Mouse (Mus musculus): ENCODE results near the gene Ube3b. TPM values are rescaled to one million over a fixed set of nuclear protein-coding genes. Genes with fewer than 3 reads are reported as not detected.

Gene Ube3b
- 49.8 and 56.9 TPM in 2 replicates for polyA plus RNA-seq (2016; fragmentation: Nextera tagmentation; extraction: Ambion mirVana)

DNA sequence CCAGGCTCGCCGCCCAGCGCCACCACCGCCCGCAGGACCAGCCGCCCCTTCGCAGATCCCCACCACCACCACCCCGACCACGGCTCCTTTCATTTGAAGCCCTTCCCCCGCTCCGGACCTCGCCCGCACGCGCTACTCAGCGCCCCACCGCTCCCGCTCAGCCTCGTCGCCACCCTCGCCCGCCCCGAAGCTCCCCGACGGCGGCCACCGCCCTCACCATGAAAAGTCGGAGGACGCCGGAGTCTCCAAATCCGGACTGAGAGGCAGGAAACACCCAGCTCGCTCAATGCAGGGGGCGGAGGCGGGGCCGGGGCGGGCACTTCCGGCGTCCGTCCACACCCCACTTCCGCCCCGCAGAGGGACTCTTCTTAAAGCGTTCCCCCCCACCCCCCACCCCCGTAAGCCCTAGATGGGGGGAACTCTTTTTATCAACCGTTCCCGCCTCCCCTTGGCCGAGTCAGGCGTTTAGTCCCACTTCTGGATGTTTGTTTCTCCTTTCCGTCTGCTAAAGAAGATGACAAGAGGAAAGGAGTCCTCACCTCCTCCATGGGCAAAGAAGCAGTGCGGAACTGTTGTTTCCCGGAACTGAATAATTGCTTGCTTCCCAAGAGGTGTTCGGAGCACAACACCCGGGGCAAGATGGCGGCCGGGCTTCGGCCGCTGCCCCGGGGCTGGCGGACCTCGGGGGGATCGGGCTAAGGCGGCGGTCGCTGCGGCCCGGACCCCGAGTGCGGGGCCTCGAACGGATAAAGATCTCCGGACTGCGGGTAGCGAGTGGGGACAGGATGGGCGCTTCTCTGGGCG lies at the start of gene Ube3b, which contains the start of gene Kctd10:
TSS of gene Ube3b (plus strand) at position 399 of the 804 bp plus-strand sequence.
TSS of gene Kctd10 (minus strand) at position 300 of the 804 bp plus-strand sequence.
- Histone ChIP-seq H3K9me3 (replicated peaks) (no peaks in the 10 kb centered on the region), H3K36me3 (peaks cover 38% of the 10 kb centered on the region), H3K4me3 (peak within 1 kb of the TSS; percentile 96), H3K4me1 (peaks cover 41% of the 10 kb centered on the region), H3K27me3 (ENCODE audit: low read depth, poor library complexity, severe bottlenecking) (no peaks in the 10 kb centered on the region), H3K27ac (replicated peaks) (peak within 1 kb of the TSS; percentile 98)
- DNase-seq (ENCODE audit: low spot score), result peak; percentile 92
- WGBS, result under 1% methylated on average over 74 of the region's 74 CpGs

DNA sequence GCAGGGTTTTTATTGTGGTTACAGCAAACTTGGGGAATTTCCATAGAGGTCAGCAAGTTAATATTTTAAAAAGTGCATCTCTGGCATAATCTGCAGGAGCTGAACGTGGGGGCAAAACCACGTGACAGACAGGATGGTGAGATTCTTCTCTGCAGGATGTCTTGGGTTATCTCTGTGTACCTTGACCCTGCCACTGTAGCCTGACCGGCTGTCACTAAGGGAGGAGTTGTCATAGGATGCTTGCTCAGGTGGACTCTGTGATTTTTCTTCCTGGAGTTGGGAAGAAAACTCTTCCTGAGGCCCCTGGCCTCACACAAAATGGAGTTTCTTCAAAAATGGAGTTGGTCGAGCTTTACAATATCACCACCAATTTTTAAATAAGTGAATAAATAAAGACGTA lies 37.4 kb upstream of the Ube3b start:
- H3K4me3 ChIP-seq, result no peak overlapping the region
- H3K27me3 ChIP-seq (ENCODE audit: low read depth, poor library complexity, severe bottlenecking), result no peaks in the 10 kb centered on the region
- no peak overlapping the region for H3K27ac ChIP-seq (replicated peaks)
- H3K9me3 ChIP-seq (replicated peaks), result no peaks in the 10 kb centered on the region
- DNase-seq (ENCODE audit: low spot score), result no peak
- 84% methylated on average over 5 of the region's 5 CpGs for WGBS
- no peaks in the 10 kb centered on the region for H3K4me1 ChIP-seq
- H3K36me3 ChIP-seq, result no peaks in the 10 kb centered on the region

DNA sequence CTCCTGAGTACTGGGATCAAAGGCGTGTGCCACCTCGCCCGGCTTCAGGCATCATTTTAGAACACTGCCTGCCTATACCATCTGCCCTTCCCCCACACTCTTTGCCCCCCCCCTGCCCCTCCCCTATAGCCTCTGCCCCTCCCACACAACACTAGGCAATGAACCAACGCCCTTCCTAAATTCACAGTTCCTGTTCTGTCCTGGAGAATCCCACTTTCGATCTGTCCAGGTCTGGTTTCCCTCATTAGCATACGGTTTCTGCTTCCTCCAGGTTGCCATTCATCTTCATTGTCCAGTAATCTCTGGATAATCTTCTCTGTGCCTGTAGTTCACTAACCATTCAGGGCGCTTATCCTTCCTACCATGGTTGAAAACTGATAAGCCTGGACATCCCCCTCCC lies 36.8 kb upstream of the Ube3b start:
- WGBS, result 90% methylated on average over 7 of the region's 7 CpGs
- Histone ChIP-seq H3K27ac (replicated peaks) (no peak overlapping the region), H3K27me3 (ENCODE audit: low read depth, poor library complexity, severe bottlenecking) (no peaks in the 10 kb centered on the region), H3K4me3 (no peak overlapping the region), H3K9me3 (replicated peaks) (no peaks in the 10 kb centered on the region), H3K4me1 (no peaks in the 10 kb centered on the region), H3K36me3 (no peaks in the 10 kb centered on the region)
- DNase-seq (ENCODE audit: low spot score), result no peak

DNA sequence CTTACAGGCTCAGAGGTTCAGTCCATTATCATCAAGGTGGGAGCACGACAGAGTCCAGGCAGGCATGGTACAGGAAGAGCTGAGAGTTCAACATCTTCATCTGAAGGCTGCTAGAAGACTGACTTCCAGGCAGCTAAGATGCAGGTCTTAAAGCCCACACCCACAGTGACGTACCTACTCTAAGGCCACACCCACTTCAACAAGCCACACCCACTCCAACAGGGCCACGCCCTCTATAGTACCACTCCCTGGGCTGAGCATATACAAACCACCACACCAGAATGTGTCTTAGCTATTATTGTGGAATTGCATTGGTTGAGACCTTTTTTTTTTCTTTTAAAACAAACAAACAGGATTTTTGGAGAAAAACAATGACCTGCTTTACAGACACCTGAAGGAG lies 34.9 kb upstream of the Ube3b start:
- no peaks in the 10 kb centered on the region for H3K27me3 ChIP-seq (ENCODE audit: low read depth, poor library complexity, severe bottlenecking)
- H3K4me3 ChIP-seq, result no peak overlapping the region
- H3K9me3 ChIP-seq (replicated peaks), result no peaks in the 10 kb centered on the region
- no peak for DNase-seq (ENCODE audit: low spot score)
- no peaks in the 10 kb centered on the region for H3K4me1 ChIP-seq
- no peak overlapping the region for H3K27ac ChIP-seq (replicated peaks)
- H3K36me3 ChIP-seq, result no peaks in the 10 kb centered on the region
- WGBS, result 70% methylated on average over 3 of the region's 3 CpGs

DNA sequence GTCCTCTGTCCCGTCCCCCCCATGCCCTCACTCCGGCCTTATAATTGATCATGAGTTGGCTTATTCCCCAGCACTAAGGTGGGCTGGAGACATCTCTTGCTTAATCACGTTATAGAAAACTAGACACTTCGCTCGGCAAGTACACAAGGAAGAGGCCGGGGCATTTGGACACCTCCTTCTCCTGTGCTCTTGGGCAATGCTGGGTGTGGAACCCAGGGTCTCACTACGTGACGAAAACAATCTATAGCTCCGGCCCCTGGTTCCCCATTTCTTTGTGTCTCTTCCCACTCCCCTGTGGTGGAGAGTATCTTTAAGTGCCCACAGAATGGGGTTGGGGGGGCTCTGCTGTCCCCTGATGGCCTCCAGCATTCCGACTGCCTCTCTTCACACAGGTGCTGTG lies 33.4 kb upstream of the Ube3b start:
- no peaks in the 10 kb centered on the region for H3K9me3 ChIP-seq (replicated peaks)
- no peak overlapping the region for H3K27ac ChIP-seq (replicated peaks)
- no peak for DNase-seq (ENCODE audit: low spot score)
- H3K4me3 ChIP-seq, result no peak overlapping the region
- H3K4me1 ChIP-seq, result no peaks in the 10 kb centered on the region
- no peaks in the 10 kb centered on the region for H3K27me3 ChIP-seq (ENCODE audit: low read depth, poor library complexity, severe bottlenecking)
- 92% methylated on average over 10 of the region's 10 CpGs for WGBS
- H3K36me3 ChIP-seq, result no peaks in the 10 kb centered on the region

DNA sequence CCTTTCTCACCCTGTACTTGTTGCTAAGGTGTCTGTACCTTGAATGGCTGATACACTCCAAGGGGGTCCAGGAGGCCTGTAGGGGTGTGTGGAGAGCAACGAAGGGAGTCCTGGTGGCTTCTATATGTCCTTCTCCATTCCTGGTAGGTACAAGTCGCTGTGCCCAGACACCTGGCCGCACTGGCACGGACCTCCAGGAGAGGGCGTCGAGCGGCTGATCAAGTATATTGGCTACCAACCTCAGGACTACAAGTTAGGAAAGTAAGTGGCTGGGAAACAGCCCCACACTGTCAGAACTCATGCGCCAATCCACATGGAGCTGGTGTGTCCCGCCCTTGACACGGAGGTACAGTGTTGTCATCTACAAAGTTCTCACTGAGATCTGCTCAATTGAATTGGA lies 28.9 kb upstream of the Ube3b start:
- no peak for DNase-seq (ENCODE audit: low spot score)
- no peak overlapping the region for H3K4me3 ChIP-seq
- H3K4me1 ChIP-seq, result peaks cover 1% of the 10 kb centered on the region; the same call in 1 of the 2 replicates
- no peaks in the 10 kb centered on the region for H3K36me3 ChIP-seq
- H3K9me3 ChIP-seq (replicated peaks), result no peaks in the 10 kb centered on the region
- 0 out of 2 replicates have a peak, but pooled peaks cover 4% of the 10 kb centered on the region for H3K27me3 ChIP-seq (ENCODE audit: low read depth, poor library complexity, severe bottlenecking)
- 65% methylated on average over 10 of the region's 10 CpGs for WGBS
- no peak overlapping the region for H3K27ac ChIP-seq (replicated peaks)

DNA sequence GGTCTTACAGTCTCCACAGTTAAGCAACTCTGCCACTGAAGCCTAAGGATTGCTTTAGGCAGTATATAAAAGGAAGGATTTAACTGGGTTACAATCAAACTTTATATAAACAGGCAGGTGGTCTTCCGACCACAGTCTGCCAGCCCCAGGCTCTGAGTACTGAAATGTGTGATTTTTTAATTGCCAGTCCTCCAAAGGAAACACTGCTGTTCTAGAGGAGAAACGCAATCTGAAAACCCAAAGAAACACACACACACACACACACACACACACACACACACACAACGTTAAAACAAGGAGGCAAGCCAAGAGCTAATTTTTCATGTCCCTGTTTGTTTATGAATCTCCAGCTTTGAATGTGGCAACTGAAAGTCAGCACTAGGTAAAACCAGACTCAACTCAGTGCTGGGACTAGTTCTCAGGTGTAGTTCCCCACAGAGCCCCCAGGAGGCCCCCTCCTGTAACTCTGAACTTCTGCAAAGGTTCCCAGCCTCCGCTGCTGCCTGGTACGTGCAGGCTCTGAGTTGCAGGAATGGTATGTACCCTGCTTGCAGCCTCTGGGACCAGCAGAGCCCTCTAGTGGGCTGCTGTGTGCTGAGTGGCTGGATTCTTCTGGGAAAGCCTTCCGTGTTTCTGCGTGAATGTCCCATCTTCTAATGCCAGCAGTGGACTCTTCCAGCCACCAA lies 24.0 kb upstream of the Ube3b start:
- WGBS, result 30% methylated on average over 7 of the region's 7 CpGs
- peak; percentile 69 for DNase-seq (ENCODE audit: low spot score)

DNA sequence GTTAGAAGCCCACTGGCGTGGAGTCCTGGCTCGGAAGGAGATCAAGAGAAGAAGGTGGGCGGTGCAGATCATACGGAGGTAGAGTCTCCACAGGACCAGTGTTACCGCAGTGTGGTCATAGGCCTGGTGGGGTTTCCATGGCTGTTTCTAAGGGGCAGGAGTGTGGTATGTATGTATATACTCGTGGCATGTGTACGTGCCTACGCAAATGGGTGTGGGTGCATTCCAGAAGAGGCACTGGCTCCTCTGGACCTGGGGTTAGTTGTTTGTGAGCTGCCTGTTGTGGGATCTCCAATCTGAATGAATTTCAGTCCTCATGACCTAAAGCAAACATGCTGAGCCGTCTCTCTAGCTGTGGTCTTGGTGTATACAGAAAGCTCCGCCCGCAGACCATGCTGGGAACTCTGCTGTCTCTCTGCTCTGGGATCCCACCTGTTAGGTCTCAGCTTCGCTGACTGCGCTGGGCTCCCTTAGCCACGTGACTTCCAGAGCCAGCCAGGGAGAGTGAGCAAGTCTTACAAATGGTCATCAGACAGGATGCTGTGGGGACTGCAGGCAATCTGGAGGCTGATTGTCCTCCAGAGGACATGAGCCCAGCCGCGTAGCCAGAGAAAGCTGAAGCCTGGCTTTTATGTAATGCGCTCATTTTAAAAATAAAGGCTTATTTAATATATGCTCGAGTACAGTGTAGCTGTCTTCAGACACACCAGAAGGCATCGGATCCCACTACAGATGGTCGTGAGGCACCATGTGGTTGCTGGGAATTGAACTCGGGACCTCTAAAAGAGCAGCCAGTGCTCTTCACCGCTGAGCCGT lies 23.3 kb upstream of the Ube3b start:
- H3K4me1 ChIP-seq, result peaks cover 34% of the 10 kb centered on the region
- H3K4me3 ChIP-seq, result 0 out of 2 replicates have a peak overlapping the region, but pooled peaks have one; percentile 8
- no peak for DNase-seq (ENCODE audit: low spot score)
- H3K27me3 ChIP-seq (ENCODE audit: low read depth, poor library complexity, severe bottlenecking), result 0 out of 2 replicates have a peak, but pooled peaks cover 4% of the 10 kb centered on the region
- no peaks in the 10 kb centered on the region for H3K9me3 ChIP-seq (replicated peaks)
- WGBS, result 58% methylated on average over 23 of the region's 23 CpGs
- H3K27ac ChIP-seq (replicated peaks), result no peak overlapping the region; the same call in 1 of the 2 replicates
- H3K36me3 ChIP-seq, result peaks cover 27% of the 10 kb centered on the region

More for the DNA sequence above, 24.0 kb upstream of the Ube3b start:
- Histone ChIP-seq H3K27me3 (ENCODE audit: low read depth, poor library complexity, severe bottlenecking) (0 out of 2 replicates have a peak, but pooled peaks cover 4% of the 10 kb centered on the region), H3K36me3 (peaks cover 20% of the 10 kb centered on the region), H3K4me3 (0 out of 2 replicates have a peak overlapping the region, but pooled peaks have one; percentile 8), H3K27ac (replicated peaks) (no peak overlapping the region; the same call in 1 of the 2 replicates), H3K9me3 (replicated peaks) (no peaks in the 10 kb centered on the region), H3K4me1 (peaks cover 34% of the 10 kb centered on the region)

DNA sequence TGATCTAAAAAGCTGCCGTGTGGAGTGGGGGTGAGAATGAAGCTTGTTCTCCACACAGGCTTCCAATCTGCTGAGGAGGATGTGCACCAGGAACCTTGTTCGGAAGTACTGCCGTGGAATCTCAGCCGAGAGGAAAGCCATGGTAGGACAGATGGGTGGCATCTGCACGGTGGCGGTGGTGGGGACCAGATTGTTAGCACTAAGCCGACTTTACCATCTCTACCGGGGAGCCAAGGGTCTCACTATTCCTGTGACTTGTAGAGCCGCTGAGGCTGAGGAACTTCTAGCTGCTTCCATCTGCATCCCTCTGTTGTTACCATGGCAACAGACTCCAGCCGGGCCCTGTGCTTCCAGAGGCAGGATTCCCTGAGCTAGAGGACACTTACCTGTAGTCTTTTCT lies 21.6 kb upstream of the Ube3b start:
- peak; percentile 39 for DNase-seq (ENCODE audit: low spot score)
- H3K36me3 ChIP-seq, result peaks cover 44% of the 10 kb centered on the region
- no peak overlapping the region for H3K4me3 ChIP-seq
- no peak overlapping the region for H3K27ac ChIP-seq (replicated peaks)
- H3K9me3 ChIP-seq (replicated peaks), result no peaks in the 10 kb centered on the region
- 65% methylated on average over 10 of the region's 10 CpGs for WGBS
- H3K27me3 ChIP-seq (ENCODE audit: low read depth, poor library complexity, severe bottlenecking), result no peaks in the 10 kb centered on the region
- peaks cover 34% of the 10 kb centered on the region for H3K4me1 ChIP-seq

DNA sequence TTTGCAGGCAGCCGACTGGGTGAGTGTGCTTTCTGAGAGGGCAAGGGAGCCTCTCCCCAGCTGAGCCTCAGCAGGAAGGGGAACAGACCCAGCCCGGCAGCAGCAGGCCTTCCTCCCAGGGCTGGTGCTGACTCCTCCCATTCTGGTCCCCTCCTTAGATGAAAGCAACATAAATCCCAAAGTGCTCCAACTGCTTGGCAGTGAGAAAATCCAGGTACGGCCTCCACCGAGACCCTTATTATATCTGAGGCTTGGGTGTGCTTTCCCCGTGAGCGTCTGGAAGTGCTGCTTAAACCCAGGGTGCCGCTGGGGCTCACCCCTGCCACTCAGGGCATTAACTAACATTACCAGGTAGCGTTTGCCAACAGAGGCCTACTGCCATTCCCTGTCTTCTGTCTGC lies 20.8 kb upstream of the Ube3b start:
- H3K36me3 ChIP-seq, result peaks cover 52% of the 10 kb centered on the region
- DNase-seq (ENCODE audit: low spot score), result no peak
- H3K4me1 ChIP-seq, result peaks cover 34% of the 10 kb centered on the region
- H3K9me3 ChIP-seq (replicated peaks), result no peaks in the 10 kb centered on the region
- 69% methylated on average over 8 of the region's 8 CpGs for WGBS
- H3K27me3 ChIP-seq (ENCODE audit: low read depth, poor library complexity, severe bottlenecking), result no peaks in the 10 kb centered on the region
- H3K4me3 ChIP-seq, result no peak overlapping the region; the same call in 1 of the 2 replicates
- no peak overlapping the region for H3K27ac ChIP-seq (replicated peaks)

DNA sequence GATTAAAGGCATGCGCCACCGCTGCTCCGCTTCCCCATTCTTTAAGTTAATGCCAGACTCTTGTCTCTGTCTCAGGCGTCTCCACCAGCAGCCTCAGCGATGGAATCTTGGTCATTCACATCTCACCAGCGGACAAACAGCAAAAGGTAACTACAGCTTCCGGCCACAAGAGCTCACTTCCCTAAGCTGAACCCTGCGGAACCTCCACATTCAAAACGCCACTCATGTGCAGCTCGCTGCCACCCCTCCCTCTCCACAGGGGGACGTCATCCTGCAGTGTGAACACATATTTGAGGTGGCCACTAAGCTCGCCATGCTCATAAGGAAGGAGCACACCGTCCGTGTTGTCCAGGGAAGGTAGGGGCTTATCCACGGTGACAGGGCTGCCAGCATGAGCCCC lies 19.4 kb upstream of the Ube3b start:
- Histone ChIP-seq H3K4me3 (no peak overlapping the region), H3K36me3 (peaks cover 66% of the 10 kb centered on the region), H3K27me3 (ENCODE audit: low read depth, poor library complexity, severe bottlenecking) (no peaks in the 10 kb centered on the region), H3K4me1 (peaks cover 34% of the 10 kb centered on the region), H3K27ac (replicated peaks) (no peak overlapping the region), H3K9me3 (replicated peaks) (no peaks in the 10 kb centered on the region)
- WGBS, result 89% methylated on average over 15 of the region's 15 CpGs
- DNase-seq (ENCODE audit: low spot score), result no peak

DNA sequence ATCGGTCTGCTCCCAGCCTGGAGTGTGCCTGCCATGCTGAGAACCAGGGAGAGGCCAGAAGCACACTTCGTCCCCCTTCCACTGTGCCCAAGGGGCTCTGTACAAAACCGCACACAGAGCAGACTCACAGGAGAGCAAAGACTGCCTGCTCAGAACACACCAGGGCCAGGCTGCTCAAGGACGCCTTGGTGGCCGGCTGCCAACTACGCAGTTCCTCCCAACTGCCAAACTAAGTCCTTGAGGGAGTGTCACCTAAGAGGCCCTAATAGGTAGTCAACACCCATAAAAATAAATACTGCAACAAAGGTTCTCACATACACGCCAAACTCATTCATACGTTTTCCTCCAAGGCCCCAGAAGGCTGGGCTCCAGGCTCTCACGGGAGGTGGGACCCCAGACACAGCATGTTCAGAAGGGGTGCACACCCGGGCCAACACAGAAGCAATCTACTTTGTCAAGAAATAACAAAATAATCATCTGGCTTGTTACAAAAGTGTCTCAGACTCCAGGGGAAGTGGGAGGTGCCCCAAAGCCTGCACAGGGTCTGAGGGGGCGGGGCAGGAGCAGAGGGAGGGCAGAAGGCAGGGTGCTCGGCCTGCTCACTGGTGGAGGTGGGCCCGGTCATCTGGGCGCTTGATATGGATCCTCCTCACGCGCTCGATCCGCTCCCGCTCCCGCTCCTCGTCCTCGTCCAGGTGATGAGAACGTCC lies 15.2 kb upstream of the Ube3b start:
- Histone ChIP-seq H3K4me1 (peaks cover 3% of the 10 kb centered on the region; the same call in 1 of the 2 replicates), H3K36me3 (peaks cover 100% of the 10 kb centered on the region), H3K27me3 (ENCODE audit: low read depth, poor library complexity, severe bottlenecking) (no peaks in the 10 kb centered on the region), H3K27ac (replicated peaks) (no peak overlapping the region), H3K4me3 (no peak overlapping the region), H3K9me3 (replicated peaks) (no peaks in the 10 kb centered on the region)
- 93% methylated on average over 23 of the region's 23 CpGs for WGBS
- DNase-seq (ENCODE audit: low spot score), result no peak

Measured in midbrain, embryonic 10.5 days (tissue).